Mouse (Mus musculus): ENCODE measurements around the gene Icam2.

DNA sequence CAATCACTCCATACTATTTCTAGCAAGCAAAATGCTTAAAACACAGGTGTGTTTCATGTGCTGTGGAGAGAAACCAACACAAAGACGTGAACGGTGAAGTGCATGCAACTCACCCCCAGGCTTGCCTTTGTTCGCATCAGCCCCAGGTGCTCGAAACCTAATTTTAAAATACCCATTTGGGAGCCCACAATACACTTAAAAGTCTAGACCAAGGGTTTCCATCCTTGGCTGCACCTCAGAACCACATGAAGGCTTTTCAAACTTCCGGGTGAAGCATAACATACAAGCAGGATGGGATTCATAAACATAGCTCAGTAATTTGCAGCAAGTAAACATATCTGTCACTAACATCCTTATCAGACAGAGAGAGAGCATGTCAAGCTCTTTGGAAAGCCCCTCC, 42.5 kb upstream of the Icam2 start:
- TF ChIP-seq CTCF (IDR thresholded peaks at IDR 0.05; ENCODE audit: low read depth) (no peak), EP300 (IDR thresholded peaks at IDR 0.05; ENCODE audit: low read depth) (no peak)
